ENCODE assay signal across 11 mouse cellular contexts in the genomic region with DNA sequence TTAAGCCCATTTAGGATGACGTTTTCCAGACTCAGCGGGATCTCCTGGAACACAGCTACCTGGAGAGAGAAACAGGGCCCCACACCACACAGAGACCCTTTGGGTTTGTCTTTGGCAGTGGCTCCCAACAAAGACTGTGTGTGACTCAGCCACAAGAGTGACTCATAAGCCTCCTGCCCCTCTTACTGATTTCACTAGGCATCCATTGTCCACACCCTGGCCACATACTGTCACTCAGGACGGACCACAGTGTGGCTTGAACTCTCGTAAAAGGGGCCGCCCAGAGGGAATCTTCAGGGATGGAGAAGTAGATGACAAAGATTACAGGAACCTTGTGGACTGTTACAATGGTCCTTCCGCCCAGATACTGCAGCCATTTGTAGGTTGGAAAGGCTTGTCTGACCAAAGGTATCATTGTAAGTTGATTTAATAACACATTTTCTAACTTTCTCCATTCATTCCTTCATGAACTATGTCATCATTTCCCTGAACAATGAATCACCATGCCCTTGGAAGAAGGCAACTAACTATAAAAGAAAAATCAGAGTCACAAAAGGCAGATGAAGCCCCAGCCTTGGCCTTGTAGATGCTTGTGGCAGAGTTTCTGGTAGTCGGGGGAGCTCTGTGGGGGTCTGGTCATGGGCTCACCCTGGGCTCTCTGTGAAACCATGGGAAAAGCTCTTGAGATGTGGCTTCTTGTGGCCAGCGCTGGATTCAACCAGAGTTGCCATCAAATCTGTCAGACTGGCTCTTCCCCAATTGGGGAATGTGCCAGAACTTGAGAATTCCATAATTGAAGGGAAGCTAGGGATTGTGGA.
DNase-seq lines count a peak whose midpoint lies in the region; ATAC-seq and TF ChIP-seq lines count a peak whose summit lies in the region.
"Had no signal": no experiment of that assay in that cellular context is flagged by ENCODE, and none has a peak within 500 bp of the region (broad histone marks: within the 10 kb centered on the region; RNA-seq: fewer than 3 reads in every experiment).

No protein-coding gene starts in this region.

- H3K27me3 ChIP-seq in heart, adult 2 months (ENCODE audit: control insufficient read depth, insufficient read depth, low read length): no peaks in the 10 kb centered on the region
- H3K27me3 ChIP-seq in heart, embryonic 12.5 days (replicated peaks): no peaks in the 10 kb centered on the region
- H3K27me3 ChIP-seq in hindbrain, embryonic 14.5 days (ENCODE audit: control insufficient read depth, insufficient read depth, low read length): no peaks in the 10 kb centered on the region
- H3K27me3 ChIP-seq: embryonic facial prominence, embryonic 13.5 days had no signal

- H3K4me1 ChIP-seq in heart, adult 2 months (ENCODE audit: control insufficient read depth, insufficient read depth, low read length): no peaks in the 10 kb centered on the region; the same call in 1 of the 2 replicates
- no peaks in the 10 kb centered on the region for H3K4me1 ChIP-seq in heart, embryonic 12.5 days (replicated peaks)
- H3K4me1 ChIP-seq in hindbrain, embryonic 14.5 days (replicated peaks; ENCODE audit: control insufficient read depth, insufficient read depth, low read length): no peaks in the 10 kb centered on the region
- H3K4me1 ChIP-seq: embryonic facial prominence, embryonic 13.5 days had no signal

- no peak for TF ChIP-seq EP300 in heart, adult 2 months (IDR thresholded peaks at IDR 0.05; ENCODE audit: insufficient read depth, low read depth, low read length)

- TF ChIP-seq POLR2A in heart, adult 2 months (IDR thresholded peaks at IDR 0.05; ENCODE audit: insufficient read depth, low read depth, low read length): no peak

- H3K27ac ChIP-seq in heart, adult 2 months: no peak overlapping the region
- H3K27ac ChIP-seq in heart, embryonic 12.5 days (ENCODE audit: poor library complexity, severe bottlenecking): no peak overlapping the region
- H3K27ac ChIP-seq in hindbrain, embryonic 14.5 days: no peak overlapping the region
- H3K27ac ChIP-seq: embryonic facial prominence, embryonic 13.5 days had no signal

- no peaks in the 10 kb centered on the region for H3K36me3 ChIP-seq in heart, adult 2 months (ENCODE audit: control insufficient read depth, insufficient read depth, low read length)
- H3K36me3 ChIP-seq in heart, embryonic 12.5 days: no peaks in the 10 kb centered on the region
- H3K36me3 ChIP-seq in hindbrain, embryonic 14.5 days (replicated peaks; ENCODE audit: control insufficient read depth, insufficient read depth): no peaks in the 10 kb centered on the region
- H3K36me3 ChIP-seq: embryonic facial prominence, embryonic 13.5 days had no signal

- DNase-seq in heart, adult 2 months: peak; percentile 42 to 48
- DNase-seq in lung, postnatal 14 days: peak; percentile 19
- DNase-seq in lung, postnatal 4 days: no peak
- DNase-seq in adipocyte (ENCODE audit: low spot score): peak; percentile 82
- peak; percentile 41 for DNase-seq in gastrocnemius, postnatal 14 days
- no peak for DNase-seq in thymus, postnatal 25 days
- DNase-seq in hindbrain, embryonic 14.5 days (ENCODE audit: low spot score): no peak

- H3K9ac ChIP-seq in heart, adult 2 months (ENCODE audit: low read depth, low read length): no peak overlapping the region
- no peak overlapping the region for H3K9ac ChIP-seq in heart, embryonic 12.5 days
- no peak overlapping the region for H3K9ac ChIP-seq in hindbrain, embryonic 14.5 days
- H3K9ac ChIP-seq: embryonic facial prominence, embryonic 13.5 days had no signal

- no peak overlapping the region for H3K4me2 ChIP-seq in heart, embryonic 12.5 days
- H3K4me2 ChIP-seq in hindbrain, embryonic 14.5 days (replicated peaks): no peak overlapping the region
- H3K4me2 ChIP-seq: embryonic facial prominence, embryonic 13.5 days had no signal

- WGBS in heart, adult 2 months: 80% methylated on average over 8 of the region's 8 CpGs
- 75% methylated on average over 8 of the region's 8 CpGs for WGBS in heart, embryonic 12.5 days
- WGBS in hindbrain, embryonic 14.5 days: 82% methylated on average over 8 of the region's 8 CpGs

- TF ChIP-seq CTCF in heart, adult 2 months (IDR thresholded peaks at IDR 0.05): no peak

- H3K4me3 ChIP-seq in heart, adult 2 months: no peak overlapping the region
- H3K4me3 ChIP-seq in heart, embryonic 12.5 days: no peak overlapping the region
- H3K4me3 ChIP-seq in hindbrain, embryonic 14.5 days (replicated peaks; ENCODE audit: low read length): no peak overlapping the region
- H3K4me3 ChIP-seq: embryonic facial prominence, embryonic 13.5 days had no signal

- peaks cover 6% of the 10 kb centered on the region; the same call in 1 of the 2 replicates for H3K9me3 ChIP-seq in heart, embryonic 12.5 days (replicated peaks)
- H3K9me3 ChIP-seq in hindbrain, embryonic 14.5 days (ENCODE audit: control insufficient read depth, low read length): 0 out of 2 replicates have a peak, but pooled peaks cover 7% of the 10 kb centered on the region
- H3K9me3 ChIP-seq: embryonic facial prominence, embryonic 13.5 days had no signal

- H3K79me2 ChIP-seq in heart, adult 2 months (replicated peaks; ENCODE audit: control insufficient read depth, insufficient read depth, low read length): no peaks in the 10 kb centered on the region

- no peak for ATAC-seq in heart, embryonic 12.5 days (ENCODE audit: insufficient number of reproducible peaks, low FRiP score)
- no peak for ATAC-seq in hindbrain, embryonic 14.5 days (ENCODE audit: low FRiP score)
- ATAC-seq: activated CD4-positive, CD25-positive, alpha-beta regulatory T cell, adult 4 months; intestine, postnatal 0 days had no signal

- intact Hi-C loops in heart, adult 2 months (cut with DNase I): no loop called here
- intact Hi-C loops in gastrocnemius, postnatal 14 days (cut with DNase I; ENCODE audit: low total_unique reads): loop anchor here (10.0 kb wide), 1 partner anchor 252 kb away; no protein-coding TSS in a partner anchor

Comparison
In these comparisons a context has a peak if more than half of its experiments do, and no peak if none do; other contexts are left out.
1. DNase-seq: peak in heart, adult 2 months (2 of 2), lung, postnatal 14 days (single experiment), adipocyte (single experiment) and gastrocnemius, postnatal 14 days (single experiment); none in lung, postnatal 4 days (0 of 2), thymus, postnatal 25 days (single experiment) and hindbrain, embryonic 14.5 days (single experiment).